Mouse (Mus musculus) heart, postnatal 0 days (tissue): Measurements from ENCODE around the gene Gatad2a.

Experiments used
- CTCF ChIP-seq: IDR thresholded peaks from 2 replicates; pipeline ENCODE4 v1.5.1; 2016; ENCODE audit warnings: antibody characterized with exemption, control low read depth, low read depth
- EP300 ChIP-seq: IDR thresholded peaks from 2 replicates; pipeline ENCODE4 v1.6.1; 2016; ENCODE audit warnings: antibody characterized with exemption, low read depth

- TF ChIP-seq CTCF (no peak), EP300 (no peak)
Measured at GRCm38 (mm10) chr8:69881261-69881865, 114.8 kb downstream of the Gatad2a start.
